Mouse (Mus musculus) CD8-positive naive resting alpha-beta T cell, adult 2 months (primary cell): Measurements from ENCODE around the gene Olfr1447.

ENCODE experiments used
- DNase-seq, 2 experiments: peaks; one replicate each; pipeline ENCODE4 v3.0.0; 2022; ENCODE audit warnings: low read depth in 2 of 2, low spot score in 2 of 2

Olfr1447 gene

DNA sequence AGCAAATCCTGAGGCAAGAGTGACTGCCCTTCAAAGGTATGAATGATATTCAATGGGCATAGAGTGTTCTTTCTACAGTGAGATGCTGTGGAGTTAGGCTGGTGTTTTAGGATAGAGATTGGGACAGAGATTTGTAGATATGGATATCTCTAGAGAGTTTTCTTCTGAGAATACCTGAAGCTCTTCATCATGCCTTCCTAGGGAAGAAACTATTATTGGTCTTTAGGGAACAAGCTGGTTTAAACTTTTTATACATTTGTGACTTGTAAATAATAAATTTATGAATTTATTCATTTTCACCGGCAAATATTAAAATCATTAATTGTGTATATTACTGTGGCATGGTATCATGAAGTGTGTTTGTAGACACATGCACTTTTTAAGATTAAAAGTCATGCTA is at the start of gene Olfr1447:
Gene Olfr1447 (minus strand): TSS at position 101 of the 400 bp plus-strand sequence.
- no peak for DNase-seq

DNA sequence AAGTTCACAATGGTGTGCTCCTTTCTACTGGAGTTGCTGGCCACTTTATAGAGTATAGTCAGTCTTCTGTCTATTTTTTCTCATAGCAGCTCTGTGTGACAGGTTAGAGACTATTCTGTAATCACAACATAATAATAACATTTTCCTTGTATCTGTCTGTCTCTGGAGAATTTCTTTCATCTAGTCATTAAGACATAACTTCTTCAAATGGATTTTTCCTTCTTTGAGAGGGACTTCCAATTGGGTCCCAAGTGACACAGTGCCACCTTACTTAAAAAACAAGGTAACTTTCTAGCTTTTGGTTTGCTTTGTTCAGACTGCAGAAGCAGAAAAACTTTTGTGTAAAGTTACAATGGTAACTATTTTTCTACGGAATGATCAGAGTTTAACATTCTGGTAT is 46.4 kb upstream of the Olfr1447 start, which contains the start of gene Olfr1450:
Gene Olfr1450 (plus strand): TSS at position 301 of the 400 bp plus-strand sequence.
- DNase-seq = no peak

DNA sequence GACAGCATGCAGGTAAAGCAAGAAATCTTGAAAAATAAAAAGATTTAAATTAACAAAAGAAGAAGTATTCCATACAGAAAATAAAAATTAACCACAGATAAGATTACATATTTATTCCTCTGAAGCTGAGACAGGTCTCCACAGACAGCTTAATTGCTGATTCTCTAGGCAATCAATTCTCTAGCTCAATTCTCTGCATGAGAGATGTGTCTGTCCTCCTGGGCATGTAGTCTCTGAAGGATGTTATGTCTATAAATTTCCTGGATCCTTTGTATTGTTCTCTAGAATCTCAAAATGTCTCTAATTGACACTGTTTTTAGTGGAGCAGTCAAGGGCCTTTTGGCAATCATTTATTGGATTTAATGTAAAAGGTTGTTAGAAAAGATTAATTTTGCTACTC is 27.0 kb upstream of the Olfr1447 start, which contains the start of gene Olfr1449:
Gene Olfr1449 (plus strand): TSS at position 301 of the 400 bp plus-strand sequence.
- no peak for DNase-seq

DNA sequence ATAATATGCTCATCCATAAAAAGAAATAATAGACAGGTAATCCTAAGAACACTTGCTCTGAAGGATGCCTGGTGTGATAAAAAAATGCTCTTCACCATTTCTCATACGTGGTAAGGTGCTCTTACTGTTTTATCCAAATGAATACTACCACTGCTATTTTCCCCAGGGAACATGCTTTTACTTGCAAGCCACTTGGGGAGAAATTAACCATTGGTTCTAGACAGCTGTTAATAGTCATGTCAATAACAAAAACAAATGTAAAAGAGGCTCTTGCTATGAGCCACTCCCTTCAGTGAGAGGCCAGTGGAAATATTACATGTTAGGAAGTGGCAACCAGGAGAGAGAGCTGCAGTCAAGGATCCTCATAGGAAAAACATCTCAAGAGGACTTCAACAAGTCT is 20.8 kb upstream of the Olfr1447 start, which contains the start of gene Olfr1448:
Gene Olfr1448 (minus strand): TSS at position 101 of the 400 bp plus-strand sequence.
- no peak for DNase-seq

DNA sequence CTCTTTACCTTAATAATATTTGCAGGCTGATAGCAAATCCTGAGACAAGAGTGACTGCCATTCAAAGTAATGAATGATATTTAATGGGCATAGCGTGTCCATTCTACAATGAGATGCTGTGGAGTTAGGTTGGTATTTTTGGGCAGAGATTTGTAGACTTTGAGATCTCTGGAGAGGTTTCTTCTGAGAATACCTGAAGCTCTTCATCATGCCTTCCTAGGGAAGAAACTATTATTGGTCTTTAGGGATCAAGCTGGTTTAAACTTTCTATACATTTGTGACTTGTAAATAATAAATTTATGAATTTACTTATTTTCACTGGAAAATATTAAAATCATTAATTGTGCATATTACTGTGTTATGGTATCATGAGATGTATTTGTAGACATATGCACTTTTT is 10.1 kb downstream of the Olfr1447 start, which contains the start of gene Olfr1446:
Gene Olfr1446 (minus strand): TSS at position 101 of the 400 bp plus-strand sequence.
- no peak for DNase-seq

DNA sequence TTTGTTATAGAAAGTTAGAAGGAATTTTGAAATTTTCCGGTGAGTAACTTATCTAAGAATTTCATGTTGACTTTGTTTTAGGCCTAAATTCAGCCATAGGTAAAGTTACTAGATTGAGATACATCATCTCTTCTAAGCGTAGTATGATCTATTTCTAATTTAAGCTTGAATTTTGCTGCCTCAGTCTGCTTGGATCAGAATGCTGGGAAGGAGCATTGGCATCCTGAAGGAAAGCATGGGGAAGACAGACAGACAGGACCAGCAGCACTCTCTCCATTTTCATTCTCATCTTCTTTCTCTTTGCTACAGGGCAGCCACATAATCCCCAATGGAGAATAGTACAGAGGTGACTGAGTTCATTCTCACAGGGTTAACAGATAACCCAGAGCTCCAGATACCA is 20.0 kb downstream of the Olfr1447 start, which contains the start of gene Olfr1445:
Gene Olfr1445 (plus strand): TSS at position 301 of the 400 bp plus-strand sequence.
- DNase-seq = no peak

DNA sequence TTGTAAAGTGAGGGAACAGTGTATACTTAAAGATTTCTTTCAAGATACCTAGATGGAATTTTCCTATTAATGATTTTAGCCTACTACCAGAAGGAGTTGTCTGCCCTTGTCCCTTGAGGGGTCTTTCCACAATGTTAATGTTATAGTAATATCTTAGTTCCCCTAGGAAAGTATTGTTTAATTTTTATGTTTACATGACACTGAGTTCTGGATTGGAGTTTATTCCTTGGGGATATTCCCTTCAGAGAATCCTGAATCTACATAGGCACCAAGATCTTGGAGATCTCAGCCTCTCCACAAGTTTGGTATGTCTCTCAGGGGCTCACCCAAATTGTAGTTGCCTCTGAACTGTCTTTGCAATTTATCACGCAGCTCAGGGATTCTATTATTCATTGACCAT is 46.6 kb downstream of the Olfr1447 start, which contains the start of gene Olfr1444:
Gene Olfr1444 (plus strand): TSS at position 301 of the 400 bp plus-strand sequence.
- no peak for DNase-seq
